Mouse (Mus musculus) spleen, embryonic (tissue): Measurements from ENCODE around the gene Chd9.

ENCODE experiments used
- CTCF ChIA-PET: fragments of 350-600 bp; sonication (Branson Sonifier 250); formaldehyde crosslinking; loops from one replicate; lab custom pipeline; 2022; lab: Charles Lee

Chd9 gene

DNA sequence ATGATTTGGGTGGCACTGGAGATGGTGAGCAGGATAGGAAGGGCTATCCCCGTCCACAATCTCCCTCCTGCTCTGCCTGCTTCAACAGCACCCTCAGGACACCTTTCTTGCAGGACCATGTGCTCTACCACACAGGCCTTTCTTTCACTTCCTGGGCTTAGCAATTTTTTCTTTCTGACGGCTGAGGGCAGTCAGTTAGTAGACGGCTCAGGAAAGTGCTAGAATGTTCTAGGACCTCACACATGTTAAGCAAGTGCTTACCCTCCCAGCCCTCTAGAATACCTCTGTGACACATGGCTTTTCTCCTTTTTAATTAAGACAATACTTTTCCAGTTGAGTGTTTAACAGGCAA lies 6.1 kb downstream of the Chd9 start:
- CTCF ChIA-PET: no interaction called here

- CTCF ChIA-PET: interaction anchor here (0.8 kb wide), 1 partner anchor 9 kb away, joined by 7 read pairs; the partner anchor contains the start of gene Chd9
Observed at GRCm38 (mm10) chr8:90837440-90837839, 9.3 kb downstream of the Chd9 start.

GRCm38 (mm10) chr8:90839725-90840714 lies 11.9 kb downstream of the Chd9 start:
- CTCF ChIA-PET: interaction anchor here (0.9 kb wide), 1 partner anchor 12 kb away, joined by 5 read pairs; no protein-coding TSS in a partner anchor

DNA sequence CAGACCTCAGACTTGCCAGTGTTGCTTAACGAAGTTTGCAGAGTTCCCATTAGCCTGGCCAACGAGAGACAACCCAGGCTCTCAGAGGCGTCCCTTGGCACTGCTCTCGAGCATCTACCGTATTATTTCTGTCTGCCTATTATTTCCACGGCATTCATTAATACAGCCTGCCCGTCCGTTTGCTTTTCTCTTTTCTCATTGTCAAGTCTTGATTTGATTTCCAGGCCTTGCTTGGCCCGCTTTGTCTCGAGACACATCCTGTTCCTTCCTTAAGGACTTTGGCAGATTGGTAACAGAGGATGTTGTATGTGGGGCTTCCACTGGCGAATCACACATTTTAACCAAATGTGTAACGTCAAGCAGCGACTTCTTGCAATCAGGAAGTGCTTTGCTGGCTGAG lies 13.2 kb downstream of the Chd9 start:
- CTCF ChIA-PET: interaction anchor here (0.9 kb wide), 1 partner anchor 14 kb away, joined by 5 read pairs; no protein-coding TSS in a partner anchor

DNA sequence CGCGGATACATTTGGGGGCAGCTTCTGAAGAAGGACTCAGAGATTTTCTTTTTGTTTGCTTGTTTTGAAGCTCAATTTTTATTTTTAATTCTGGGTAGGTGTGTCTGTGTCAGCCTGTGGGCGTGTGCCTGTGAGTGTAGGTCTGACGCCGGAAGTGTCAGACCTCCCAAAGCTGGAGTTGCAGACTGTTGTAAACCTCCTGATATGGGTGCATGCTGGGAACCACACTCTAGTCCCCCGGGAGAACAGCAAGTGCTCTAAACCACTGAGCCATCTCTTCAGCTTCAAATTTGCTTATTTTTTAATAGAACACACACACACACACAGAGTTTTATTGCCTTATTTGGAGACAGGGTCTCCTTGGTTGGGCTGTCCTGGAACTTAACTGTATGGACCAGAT lies 15.0 kb downstream of the Chd9 start:
- CTCF ChIA-PET: interaction anchor here (0.6 kb wide), 1 partner anchor 10 kb away, joined by 3 read pairs; no protein-coding TSS in a partner anchor

GRCm38 (mm10) chr8:90844179-90844967 lies 16.2 kb downstream of the Chd9 start:
- CTCF ChIA-PET: no interaction called here

DNA sequence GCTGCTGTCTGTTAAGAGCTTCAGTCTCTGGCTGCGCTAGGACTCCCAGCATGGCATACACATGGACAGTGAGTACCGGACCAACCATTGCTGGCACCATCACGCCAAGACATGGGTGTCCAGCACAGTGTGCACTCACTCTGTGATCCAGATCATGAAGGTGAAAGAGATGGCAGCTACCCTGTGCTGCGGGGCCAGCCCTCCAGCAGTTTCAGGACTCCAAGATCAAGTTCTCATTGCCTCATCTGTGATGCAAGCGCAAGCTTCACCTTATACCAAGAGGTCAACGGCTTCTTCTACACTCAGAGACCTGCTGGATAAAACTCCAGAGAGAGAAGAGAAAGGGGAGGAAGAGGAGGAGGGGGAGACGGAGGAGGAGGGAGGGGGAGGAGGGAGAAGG lies 19.8 kb downstream of the Chd9 start:
- CTCF ChIA-PET: no interaction called here

GRCm38 (mm10) chr8:90849462-90850050 lies 21.4 kb downstream of the Chd9 start:
- CTCF ChIA-PET: interaction anchor here (0.7 kb wide), 1 partner anchor 25 kb away, joined by 5 read pairs; no protein-coding TSS in a partner anchor

GRCm38 (mm10) chr8:90851544-90851943 lies 23.4 kb downstream of the Chd9 start:
- CTCF ChIA-PET: no interaction called here

GRCm38 (mm10) chr8:90853971-90854670 lies 26.0 kb downstream of the Chd9 start:
- CTCF ChIA-PET: no interaction called here

GRCm38 (mm10) chr8:90854671-90855161 lies 26.6 kb downstream of the Chd9 start:
- CTCF ChIA-PET: no interaction called here

- CTCF ChIA-PET: no interaction called here
Observed at GRCm38 (mm10) chr8:90856171-90856570, 28.0 kb downstream of the Chd9 start.

DNA sequence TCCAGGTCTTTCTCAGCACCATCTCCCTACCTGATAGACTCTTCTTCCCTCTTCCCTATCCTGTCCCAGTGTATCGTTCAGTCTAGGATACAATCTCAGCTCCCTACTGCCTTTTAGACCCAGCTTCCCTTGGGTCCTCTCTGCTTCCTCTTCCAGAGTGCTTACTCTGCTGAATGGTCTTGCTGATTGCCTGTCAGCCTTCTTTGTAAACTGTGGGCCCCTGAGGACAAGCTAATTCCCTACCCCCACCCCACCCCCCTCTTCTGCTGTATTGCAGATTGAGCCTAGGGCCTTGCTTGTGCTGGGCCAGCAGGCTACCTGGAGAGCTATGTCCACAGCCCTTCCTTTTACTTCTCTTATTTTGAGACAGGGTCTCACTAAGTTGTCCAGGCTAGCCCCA lies 28.8 kb downstream of the Chd9 start:
- CTCF ChIA-PET: no interaction called here

GRCm38 (mm10) chr8:90858071-90858470 lies 29.9 kb downstream of the Chd9 start:
- CTCF ChIA-PET: no interaction called here

GRCm38 (mm10) chr8:90861266-90861944 lies 33.3 kb downstream of the Chd9 start:
- CTCF ChIA-PET: no interaction called here

DNA sequence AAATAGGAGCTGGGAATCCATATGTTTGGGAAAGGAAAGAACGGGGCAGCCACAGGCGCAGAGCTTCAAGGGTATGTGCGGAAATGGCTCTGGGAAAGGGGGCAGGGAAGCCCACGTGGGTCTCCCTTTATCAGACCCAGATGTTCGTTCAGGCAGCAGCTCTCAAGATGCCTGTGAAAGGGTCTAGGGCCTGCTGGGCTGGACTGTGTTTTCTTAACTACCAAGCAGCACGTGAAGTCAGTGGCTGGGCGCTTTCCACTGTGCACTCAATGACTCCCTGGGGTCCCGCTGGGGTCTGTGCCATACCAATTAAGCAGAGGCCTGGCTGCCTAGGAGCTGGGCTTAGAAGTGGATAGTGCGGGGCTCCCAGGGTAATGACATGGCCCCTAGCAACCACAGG lies 33.9 kb downstream of the Chd9 start:
- CTCF ChIA-PET: no interaction called here

- CTCF ChIA-PET: no interaction called here
Observed at GRCm38 (mm10) chr8:90867061-90867460, 38.9 kb downstream of the Chd9 start.

DNA sequence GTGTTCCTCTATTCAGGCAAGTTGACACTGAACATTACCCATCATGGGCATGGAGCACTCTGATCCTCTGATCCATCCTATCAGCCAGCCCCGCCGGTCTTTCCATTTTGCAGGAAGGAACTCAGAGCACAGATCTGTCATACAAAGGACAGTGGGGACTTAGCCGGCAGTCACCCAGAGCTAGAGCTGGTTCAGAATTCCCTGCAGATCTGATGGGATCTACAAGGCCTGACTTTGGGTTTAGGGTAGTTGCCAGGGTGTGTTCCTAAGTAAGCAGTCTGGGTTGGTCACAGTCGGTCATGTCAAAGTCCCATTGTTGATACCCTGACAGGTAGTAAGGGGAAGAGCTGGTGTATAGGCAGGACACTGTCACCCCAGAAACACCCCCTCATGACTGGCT lies 39.8 kb downstream of the Chd9 start:
- CTCF ChIA-PET: no interaction called here

- CTCF ChIA-PET: no interaction called here
Observed at GRCm38 (mm10) chr8:90868334-90868733, 40.2 kb downstream of the Chd9 start.
